Mouse (Mus musculus): Measurements from ENCODE around the gene Dnhd1. TPM values are rescaled to one million over a fixed set of nuclear protein-coding genes. Genes with fewer than 3 reads are reported as not detected.
"Not testable (repeated sequence)": the region's sequence is repeated elsewhere in the genome, so short reads cannot be mapped to it uniquely, and the experiment has no call there.

Dnhd1 gene
- polyA plus RNA-seq, 1 experiment from 2014 or later: 0.22 TPM

DNA sequence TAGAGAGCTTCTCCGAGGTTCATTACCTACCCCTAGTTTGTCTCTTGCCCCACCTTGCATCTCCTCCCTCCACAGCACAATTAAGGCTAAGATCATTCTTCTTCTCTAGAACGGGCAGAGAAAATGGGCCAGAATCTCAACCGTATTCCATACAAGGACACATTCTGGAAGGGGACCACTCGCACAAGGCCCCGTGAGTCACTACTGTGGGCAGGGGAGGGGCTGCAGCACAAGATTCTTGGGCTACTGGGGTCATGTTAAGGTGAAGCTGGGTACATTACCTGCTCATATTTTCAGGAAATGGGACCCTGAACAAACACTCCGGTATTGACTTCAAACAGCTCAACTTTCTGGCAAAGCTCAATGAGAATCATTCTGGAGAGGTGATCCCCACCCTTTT is 90.2 kb downstream of the Dnhd1 start:
- Histone ChIP-seq H3K4me1 (ENCODE audit: insufficient read depth) (peaks cover 29% of the 10 kb centered on the region), H3K27ac (ENCODE audit: low read depth) (no peak overlapping the region), H3K4me2 (ENCODE audit: low read depth, low read length) (no peak overlapping the region), H3K4me3 (ENCODE audit: low read depth, low read length) (no peak overlapping the region), H3K9ac (replicated peaks) (no peak overlapping the region), H3K27me3 (ENCODE audit: insufficient read depth, low read length) (no peaks in the 10 kb centered on the region), H3K9me3 (ENCODE audit: low read length) (no peaks in the 10 kb centered on the region), H3K36me3 (replicated peaks; ENCODE audit: insufficient read depth, low read length) (peaks cover 26% of the 10 kb centered on the region)
- TF ChIP-seq EP300 (IDR thresholded peaks at IDR 0.05; ENCODE audit: low read depth): no peak
- no peak for TF ChIP-seq CTCF (IDR thresholded peaks at IDR 0.05; ENCODE audit: low read depth)
- DNase-seq (no peak), ATAC-seq (no peak)
- 87% methylated on average over 6 of the region's 6 CpGs for WGBS (ENCODE audit: insufficient replicate concordance)

- Histone ChIP-seq H3K4me3 (ENCODE audit: low read depth, low read length) (no peak overlapping the region), H3K4me2 (ENCODE audit: low read depth, low read length) (no peak overlapping the region), H3K27me3 (ENCODE audit: insufficient read depth, low read length) (no peaks in the 10 kb centered on the region), H3K4me1 (ENCODE audit: insufficient read depth) (peaks cover 29% of the 10 kb centered on the region), H3K9ac (replicated peaks) (no peak overlapping the region), H3K36me3 (replicated peaks; ENCODE audit: insufficient read depth, low read length) (peaks cover 36% of the 10 kb centered on the region), H3K9me3 (ENCODE audit: low read length) (no peaks in the 10 kb centered on the region), H3K27ac (ENCODE audit: low read depth) (no peak overlapping the region)
- DNase-seq (no peak), ATAC-seq (no peak)
- WGBS (ENCODE audit: insufficient replicate concordance): 92% methylated on average over 9 of the region's 9 CpGs
- TF ChIP-seq CTCF (IDR thresholded peaks at IDR 0.05; ENCODE audit: low read depth) (no peak), EP300 (IDR thresholded peaks at IDR 0.05; ENCODE audit: low read depth) (no peak)
Measured at GRCm38 (mm10) chr7:105741978-105742377, 91.4 kb downstream of the Dnhd1 start.

DNA sequence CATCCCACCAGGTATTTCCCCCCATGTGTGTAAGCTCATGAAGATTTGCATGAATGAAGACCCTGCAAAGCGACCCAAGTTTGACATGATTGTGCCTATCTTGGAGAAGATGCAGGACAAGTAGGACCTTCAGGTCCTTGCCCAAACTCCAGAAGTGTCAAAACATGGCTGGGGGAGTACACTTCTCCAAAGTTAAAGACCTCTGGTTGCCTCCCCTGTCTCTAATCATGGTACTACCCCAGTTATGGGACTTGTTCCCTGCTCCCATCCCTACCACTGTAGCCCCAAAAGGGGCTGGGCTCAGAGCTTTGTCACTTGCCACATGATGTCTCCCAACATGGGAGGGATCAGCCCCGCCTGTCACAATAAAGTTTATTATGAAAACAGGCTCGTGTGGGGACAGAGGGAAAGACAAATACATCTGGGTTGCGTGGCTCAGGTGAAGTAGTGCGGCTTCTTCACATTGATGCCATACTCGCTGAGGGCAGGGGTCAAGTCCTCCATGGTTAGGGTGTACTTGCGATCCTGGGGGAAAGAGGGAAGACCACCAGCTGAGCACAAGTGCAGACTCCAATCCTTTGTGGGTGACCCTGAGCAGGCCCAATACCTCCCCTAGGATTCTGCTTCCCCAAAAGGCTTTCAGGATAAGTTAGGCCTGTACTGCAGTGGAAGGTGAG is 92.0 kb downstream of the Dnhd1 start:
- not testable (repeated sequence) for ATAC-seq; H3K9ac ChIP-seq (replicated peaks); H3K9me3 ChIP-seq (ENCODE audit: low read length); H3K27ac ChIP-seq (ENCODE audit: low read depth); H3K4me3 ChIP-seq (ENCODE audit: low read depth, low read length); H3K4me2 ChIP-seq (ENCODE audit: low read depth, low read length); DNase-seq; H3K27me3 ChIP-seq (ENCODE audit: insufficient read depth, low read length)
- 82% methylated on average over 7 of the region's 7 CpGs for WGBS (ENCODE audit: insufficient replicate concordance)
- Histone ChIP-seq H3K4me1 (ENCODE audit: insufficient read depth) (peaks cover 26% of the 10 kb centered on the region), H3K36me3 (replicated peaks; ENCODE audit: insufficient read depth, low read length) (peaks cover 36% of the 10 kb centered on the region)

- Histone ChIP-seq H3K9ac (replicated peaks) (peak overlapping the region; percentile 98), H3K4me3 (ENCODE audit: low read depth, low read length) (peak overlapping the region; percentile 98), H3K4me1 (ENCODE audit: insufficient read depth) (peaks cover 19% of the 10 kb centered on the region), H3K4me2 (ENCODE audit: low read depth, low read length) (peak overlapping the region; percentile 97), H3K36me3 (replicated peaks; ENCODE audit: insufficient read depth, low read length) (peaks cover 39% of the 10 kb centered on the region), H3K27ac (ENCODE audit: low read depth) (peak overlapping the region; percentile 90)
- H3K27me3 ChIP-seq (ENCODE audit: insufficient read depth, low read length); H3K9me3 ChIP-seq (ENCODE audit: low read length); ATAC-seq: not testable (repeated sequence)
- DNase-seq: peak; percentile 12
- WGBS (ENCODE audit: insufficient replicate concordance): 30% methylated on average over 20 of the region's 20 CpGs
Measured at GRCm38 (mm10) chr7:105743246-105743925, 92.8 kb downstream of the Dnhd1 start.

- WGBS (ENCODE audit: insufficient replicate concordance): under 1% methylated on average over 57 of the region's 67 CpGs
- DNase-seq: peak; percentile 92
- H3K4me2 ChIP-seq (ENCODE audit: low read depth, low read length): peak within 1 kb of the TSS; percentile 97
- peak; percentile 36; the same call in 1 of the 2 replicates for TF ChIP-seq EP300 (IDR thresholded peaks at IDR 0.05; ENCODE audit: low read depth)
- TF ChIP-seq CTCF (IDR thresholded peaks at IDR 0.05; ENCODE audit: low read depth): peak; percentile 70
- peaks cover 44% of the 10 kb centered on the region for H3K36me3 ChIP-seq (replicated peaks; ENCODE audit: insufficient read depth, low read length)
- peaks cover 12% of the 10 kb centered on the region for H3K4me1 ChIP-seq (ENCODE audit: insufficient read depth)
- no peaks in the 10 kb centered on the region for H3K9me3 ChIP-seq (ENCODE audit: low read length)
- peak; percentile 99 for ATAC-seq
- peak within 1 kb of the TSS; percentile 98 for H3K4me3 ChIP-seq (ENCODE audit: low read depth, low read length)
- H3K27me3 ChIP-seq (ENCODE audit: insufficient read depth, low read length): no peaks in the 10 kb centered on the region
- peak within 1 kb of the TSS; percentile 98 for H3K9ac ChIP-seq (replicated peaks)
- peak within 1 kb of the TSS; percentile 90 for H3K27ac ChIP-seq (ENCODE audit: low read depth)
Measured at GRCm38 (mm10) chr7:105743926-105744590, 93.4 kb downstream of the Dnhd1 start, which contains the start of gene Taf10. Taf10 (minus strand) TSS chr7:105744361.

DNA sequence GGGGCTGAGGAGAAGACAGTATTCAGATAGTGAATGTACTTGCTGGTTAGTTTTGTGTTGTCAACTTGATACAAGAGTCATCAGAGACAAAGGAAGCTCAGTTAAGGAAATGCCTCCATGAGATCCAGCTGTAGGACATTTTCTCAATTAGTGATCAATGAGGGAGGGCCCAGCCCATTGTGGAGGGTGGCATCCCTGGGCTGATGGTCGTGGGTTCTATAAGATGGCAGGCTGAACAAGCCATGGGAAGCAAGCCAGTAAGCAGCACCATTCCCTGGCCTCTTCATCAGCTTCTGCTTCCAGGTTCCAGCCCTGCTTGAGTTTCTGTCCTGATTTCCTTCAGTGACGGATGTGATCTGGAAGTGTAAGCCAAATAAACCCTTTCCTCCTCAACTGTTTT is 97.1 kb downstream of the Dnhd1 start:
- peaks cover 24% of the 10 kb centered on the region for H3K36me3 ChIP-seq (replicated peaks; ENCODE audit: insufficient read depth, low read length)
- WGBS (ENCODE audit: insufficient replicate concordance): 77% methylated on average over 2 of the region's 2 CpGs
- ATAC-seq (no peak), DNase-seq (no peak)
- no peaks in the 10 kb centered on the region for H3K27me3 ChIP-seq (ENCODE audit: insufficient read depth, low read length)
- no peak overlapping the region for H3K27ac ChIP-seq (ENCODE audit: low read depth)
- TF ChIP-seq CTCF (IDR thresholded peaks at IDR 0.05; ENCODE audit: low read depth): no peak
- TF ChIP-seq EP300 (IDR thresholded peaks at IDR 0.05; ENCODE audit: low read depth): no peak
- H3K9me3 ChIP-seq (ENCODE audit: low read length): no peaks in the 10 kb centered on the region
- no peak overlapping the region for H3K9ac ChIP-seq (replicated peaks)
- H3K4me3 ChIP-seq (ENCODE audit: low read depth, low read length): no peak overlapping the region
- no peak overlapping the region for H3K4me2 ChIP-seq (ENCODE audit: low read depth, low read length)
- peaks cover 18% of the 10 kb centered on the region for H3K4me1 ChIP-seq (ENCODE audit: insufficient read depth)

Data from liver, postnatal 0 days (tissue).